Mouse (Mus musculus) heart, embryonic 10.5 days (tissue): Measurements from ENCODE around the gene Malrd1. TPM values are rescaled to one million over a fixed set of nuclear protein-coding genes. Genes with fewer than 3 reads are reported as not detected.

Experiments
- DNase-seq: peaks from one replicate; pipeline ENCODE4 v3.0.0-alpha.2; 2017; ENCODE audit warnings: low spot score
- H3K27ac ChIP-seq: fragments of 300-500 bp; sonication (generic); 2 replicates; pipeline ENCODE4 v1.5.1; 2016; ENCODE audit warnings: mild to moderate bottlenecking
- H3K27me3 ChIP-seq: fragments of 300-500 bp; sonication (generic); 2 replicates; pipeline ENCODE4 v1.6.1; 2016; ENCODE audit warnings: mild to moderate bottlenecking; ENCODE audit not compliant: poor library complexity, insufficient read depth, severe bottlenecking
- H3K36me3 ChIP-seq: fragments of 300-500 bp; sonication (generic); 2 replicates; pipeline ENCODE4 v1.6.1; 2016; ENCODE audit warnings: mild to moderate bottlenecking, moderate library complexity
- H3K4me1 ChIP-seq: fragments of 300-500 bp; sonication (generic); 2 replicates; pipeline ENCODE4 v1.6.1; 2016; ENCODE audit warnings: mild to moderate bottlenecking
- H3K4me3 ChIP-seq: fragments of 300-500 bp; sonication (generic); 2 replicates; pipeline ENCODE4 v1.5.1; 2016; ENCODE audit warnings: mild to moderate bottlenecking, moderate library complexity
- H3K9me3 ChIP-seq: fragments of 300-500 bp; sonication (generic); 2 replicates; pipeline ENCODE4 v1.6.1; 2016; ENCODE audit warnings: mild to moderate bottlenecking, moderate library complexity
- WGBS: fragments of 180-500 bp; shearing (Covaris S2); methylation state at CpG from one replicate; pipeline ENCODE4 v1.1.7; 2016; 5-methylcytosine and 5-hydroxymethylcytosine counted together
- polyA plus RNA-seq: library from polyadenylated mRNA; unstranded; fragments of >200 nt; fragmentation: Nextera tagmentation; extraction: Ambion mirVana; gene quantifications from 2 replicates; pipeline ENCODE4 v1.2.1, GENCODE M21; 2016

Malrd1 gene
- polyA plus RNA-seq, 1 experiment from 2014 or later: not detected

GRCm38 (mm10) chr2:16147999-16148398, 621.7 kb downstream of the Malrd1 start:
- WGBS: 60% methylated on average over 1 of the region's 1 CpGs
- no peaks in the 10 kb centered on the region for H3K27me3 ChIP-seq
- no peak for DNase-seq
- H3K9me3 ChIP-seq: no peaks in the 10 kb centered on the region
- H3K4me3 ChIP-seq: no peak overlapping the region
- no peak overlapping the region for H3K27ac ChIP-seq
- H3K4me1 ChIP-seq: no peaks in the 10 kb centered on the region
- H3K36me3 ChIP-seq: no peaks in the 10 kb centered on the region

DNA sequence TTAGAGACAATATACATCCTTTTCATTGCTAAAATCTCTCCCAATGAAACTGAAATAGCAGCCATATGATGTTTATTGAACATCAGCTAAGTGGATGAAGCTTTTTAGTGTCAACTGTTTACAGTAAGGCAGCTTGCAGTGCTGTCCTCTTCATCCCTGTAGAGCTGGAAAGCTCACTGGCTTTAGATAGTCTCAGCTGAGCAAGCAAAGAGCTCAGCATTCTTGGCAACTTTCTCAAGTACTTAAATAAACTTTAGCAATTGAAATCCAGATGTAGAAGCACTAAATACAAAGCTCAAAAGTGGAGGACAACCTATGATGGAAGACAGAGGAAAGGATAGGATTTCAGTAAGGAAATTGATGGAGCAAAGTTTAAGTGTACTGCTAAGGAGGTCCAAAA, 626.3 kb downstream of the Malrd1 start:
- Histone ChIP-seq H3K4me3 (no peak overlapping the region), H3K9me3 (no peaks in the 10 kb centered on the region), H3K36me3 (no peaks in the 10 kb centered on the region), H3K4me1 (no peaks in the 10 kb centered on the region), H3K27me3 (no peaks in the 10 kb centered on the region), H3K27ac (no peak overlapping the region)
- no peak for DNase-seq

GRCm38 (mm10) chr2:16163246-16163989, 637.1 kb downstream of the Malrd1 start:
- no peaks in the 10 kb centered on the region for H3K4me1 ChIP-seq
- WGBS: 77% methylated on average over 5 of the region's 5 CpGs
- H3K9me3 ChIP-seq: no peaks in the 10 kb centered on the region
- no peak overlapping the region for H3K27ac ChIP-seq
- H3K36me3 ChIP-seq: no peaks in the 10 kb centered on the region
- no peak overlapping the region for H3K4me3 ChIP-seq
- no peak for DNase-seq
- H3K27me3 ChIP-seq: no peaks in the 10 kb centered on the region

- Histone ChIP-seq H3K36me3 (no peaks in the 10 kb centered on the region), H3K27ac (no peak overlapping the region), H3K27me3 (no peaks in the 10 kb centered on the region), H3K9me3 (no peaks in the 10 kb centered on the region), H3K4me1 (no peaks in the 10 kb centered on the region), H3K4me3 (no peak overlapping the region)
- WGBS: 61% methylated on average over 2 of the region's 2 CpGs
- no peak for DNase-seq
Measured at GRCm38 (mm10) chr2:16168611-16169010, 642.3 kb downstream of the Malrd1 start.

DNA sequence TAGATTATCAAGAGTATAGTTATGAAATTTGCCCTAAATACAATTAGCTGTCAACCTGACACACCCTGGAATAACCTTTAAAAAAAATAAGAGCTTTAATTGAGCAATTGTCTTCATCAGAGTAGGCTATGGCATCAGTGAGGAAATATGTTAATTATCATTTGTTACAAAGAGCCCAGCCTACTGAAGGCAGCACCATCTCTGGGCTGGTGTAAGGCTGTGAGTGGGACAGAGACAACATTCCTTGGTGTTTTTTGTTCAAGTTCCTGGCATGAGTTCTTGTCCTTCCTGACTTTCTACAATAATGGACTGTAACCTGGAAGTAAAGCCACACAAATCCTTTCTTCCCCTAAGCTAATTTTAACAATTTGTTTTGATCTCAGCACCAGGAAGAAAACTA, 645.8 kb downstream of the Malrd1 start:
- no peak for DNase-seq
- H3K4me3 ChIP-seq: no peak overlapping the region
- no peaks in the 10 kb centered on the region for H3K9me3 ChIP-seq
- no peaks in the 10 kb centered on the region for H3K36me3 ChIP-seq
- no peaks in the 10 kb centered on the region for H3K27me3 ChIP-seq
- H3K27ac ChIP-seq: no peak overlapping the region
- no peaks in the 10 kb centered on the region for H3K4me1 ChIP-seq

- DNase-seq: no peak
- Histone ChIP-seq H3K27me3 (no peaks in the 10 kb centered on the region), H3K4me3 (no peak overlapping the region), H3K9me3 (no peaks in the 10 kb centered on the region), H3K4me1 (no peaks in the 10 kb centered on the region), H3K36me3 (no peaks in the 10 kb centered on the region), H3K27ac (no peak overlapping the region)
- 37% methylated on average over 2 of the region's 2 CpGs for WGBS
Measured at GRCm38 (mm10) chr2:16173355-16173754, 647.1 kb downstream of the Malrd1 start.

GRCm38 (mm10) chr2:16182140-16182539, 655.9 kb downstream of the Malrd1 start:
- WGBS: 68% methylated on average over 2 of the region's 2 CpGs
- no peaks in the 10 kb centered on the region for H3K36me3 ChIP-seq
- no peak overlapping the region for H3K4me3 ChIP-seq
- no peaks in the 10 kb centered on the region for H3K4me1 ChIP-seq
- H3K27me3 ChIP-seq: no peaks in the 10 kb centered on the region
- H3K9me3 ChIP-seq: no peaks in the 10 kb centered on the region
- no peak overlapping the region for H3K27ac ChIP-seq
- DNase-seq: no peak

DNA sequence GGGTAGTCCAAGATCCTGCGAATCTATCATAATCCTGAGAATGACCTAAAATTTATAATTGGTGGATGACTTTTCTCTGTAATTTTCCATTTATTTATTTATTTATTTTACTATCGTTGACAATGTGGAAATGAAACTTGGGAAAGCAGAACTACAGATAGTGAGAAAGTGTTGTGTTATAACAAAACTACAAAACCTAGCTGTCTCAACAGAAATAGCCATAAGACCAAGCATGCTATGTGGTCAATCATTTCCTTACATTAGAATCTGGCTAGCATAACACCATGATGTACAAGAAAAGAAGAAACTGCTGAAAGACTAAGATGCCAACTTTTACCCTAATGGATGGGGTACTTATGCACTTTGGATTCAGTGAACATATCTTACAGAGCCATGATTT, 656.9 kb downstream of the Malrd1 start:
- Histone ChIP-seq H3K4me3 (no peak overlapping the region), H3K27me3 (no peaks in the 10 kb centered on the region), H3K4me1 (no peaks in the 10 kb centered on the region), H3K36me3 (no peaks in the 10 kb centered on the region), H3K9me3 (no peaks in the 10 kb centered on the region), H3K27ac (no peak overlapping the region)
- no peak for DNase-seq
- WGBS: 81% methylated on average over 2 of the region's 2 CpGs

- WGBS: 80% methylated on average over 2 of the region's 2 CpGs
- no peak overlapping the region for H3K27ac ChIP-seq
- no peaks in the 10 kb centered on the region for H3K9me3 ChIP-seq
- no peak overlapping the region for H3K4me3 ChIP-seq
- no peaks in the 10 kb centered on the region for H3K36me3 ChIP-seq
- no peak for DNase-seq
- H3K27me3 ChIP-seq: no peaks in the 10 kb centered on the region
- no peaks in the 10 kb centered on the region for H3K4me1 ChIP-seq
Measured at GRCm38 (mm10) chr2:16210016-16210415, 683.7 kb downstream of the Malrd1 start.

DNA sequence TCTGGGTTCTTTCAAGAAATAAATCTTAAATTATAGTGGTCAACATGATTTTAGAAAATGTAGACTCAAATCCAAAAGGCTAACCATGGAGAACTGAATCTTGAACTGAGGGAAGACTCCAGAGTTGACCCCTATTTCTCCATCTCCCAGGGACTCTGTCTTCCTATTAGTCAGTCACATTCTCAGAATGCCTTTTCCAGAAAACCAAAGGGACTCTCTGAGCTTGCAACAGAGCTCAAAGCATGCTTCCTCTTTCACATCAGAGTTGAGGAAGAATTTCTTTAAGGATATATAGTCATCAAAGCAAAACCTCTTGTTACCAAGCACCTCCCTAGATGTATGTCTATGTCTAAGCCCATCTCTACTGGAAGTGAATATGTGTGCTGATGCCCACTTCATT, 686.5 kb downstream of the Malrd1 start:
- DNase-seq: no peak

GRCm38 (mm10) chr2:16214111-16214510, 687.8 kb downstream of the Malrd1 start:
- Histone ChIP-seq H3K4me1 (no peaks in the 10 kb centered on the region), H3K27me3 (no peaks in the 10 kb centered on the region), H3K9me3 (no peaks in the 10 kb centered on the region), H3K27ac (no peak overlapping the region), H3K36me3 (no peaks in the 10 kb centered on the region), H3K4me3 (no peak overlapping the region)
- DNase-seq: no peak
- 75% methylated on average over 3 of the region's 3 CpGs for WGBS

More for the DNA sequence above, 686.5 kb downstream of the Malrd1 start:
- no peak overlapping the region for H3K4me3 ChIP-seq
- H3K4me1 ChIP-seq: no peaks in the 10 kb centered on the region
- H3K36me3 ChIP-seq: no peaks in the 10 kb centered on the region
- no peaks in the 10 kb centered on the region for H3K27me3 ChIP-seq
- no peaks in the 10 kb centered on the region for H3K9me3 ChIP-seq
- no peak overlapping the region for H3K27ac ChIP-seq

DNA sequence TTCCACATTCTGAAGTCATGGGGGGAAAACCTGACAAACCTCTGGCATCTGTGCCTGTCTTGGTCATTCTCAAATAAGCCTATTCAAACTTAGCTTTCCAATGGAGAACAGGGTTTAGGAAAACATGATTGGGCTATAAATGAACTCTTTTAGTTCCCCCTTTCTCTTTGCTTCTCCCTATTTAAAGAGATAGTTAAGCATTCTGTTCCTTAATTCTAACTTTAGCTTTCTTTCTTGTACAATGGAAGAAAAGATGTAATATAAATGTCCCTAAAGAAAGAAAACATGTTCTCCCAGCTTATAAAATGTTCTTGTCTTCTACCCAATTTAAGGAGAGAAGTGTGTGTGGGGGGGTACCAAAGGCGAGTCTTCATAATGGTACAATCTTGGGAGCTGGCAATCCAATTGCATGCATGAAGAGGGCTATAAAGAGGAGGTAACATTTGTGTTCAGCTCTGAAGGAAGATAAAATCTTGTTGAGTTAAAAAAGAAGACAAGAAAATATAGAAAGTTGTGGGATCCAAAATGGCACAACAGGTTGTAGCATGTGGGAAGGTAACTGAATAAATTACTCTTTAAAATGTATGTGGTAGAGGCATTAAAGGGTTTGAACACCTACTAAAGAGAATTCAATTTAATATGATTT, 702.0 kb downstream of the Malrd1 start:
- no peaks in the 10 kb centered on the region for H3K4me1 ChIP-seq
- 84% methylated on average over 1 of the region's 1 CpGs for whole genome bisulfite sequencing
- no peak overlapping the region for H3K27ac ChIP-seq
- H3K36me3 ChIP-seq: no peaks in the 10 kb centered on the region
- no peak overlapping the region for H3K4me3 ChIP-seq
- no peak for DNase-seq
- H3K27me3 ChIP-seq: no peaks in the 10 kb centered on the region
- no peaks in the 10 kb centered on the region for H3K9me3 ChIP-seq

- Histone ChIP-seq H3K4me3 (no peak overlapping the region), H3K4me1 (no peaks in the 10 kb centered on the region), H3K36me3 (no peaks in the 10 kb centered on the region), H3K27me3 (no peaks in the 10 kb centered on the region), H3K27ac (no peak overlapping the region), H3K9me3 (no peaks in the 10 kb centered on the region)
- no peak for DNase-seq
- 88% methylated on average over 1 of the region's 1 CpGs for WGBS
Measured at GRCm38 (mm10) chr2:16240861-16241260, 714.6 kb downstream of the Malrd1 start.

GRCm38 (mm10) chr2:16243097-16243496, 716.8 kb downstream of the Malrd1 start:
- H3K4me3 ChIP-seq: no peak overlapping the region
- no peak overlapping the region for H3K27ac ChIP-seq
- 83% methylated on average over 2 of the region's 2 CpGs for WGBS
- DNase-seq: no peak
- H3K4me1 ChIP-seq: no peaks in the 10 kb centered on the region
- H3K27me3 ChIP-seq: no peaks in the 10 kb centered on the region
- no peaks in the 10 kb centered on the region for H3K9me3 ChIP-seq
- H3K36me3 ChIP-seq: no peaks in the 10 kb centered on the region
